Mouse (Mus musculus) hindbrain, embryonic 14.5 days (tissue): Measurements from ENCODE around the gene Plekhg4. TPM values are rescaled to one million over a fixed set of nuclear protein-coding genes. Genes with fewer than 3 reads are reported as not detected.

ENCODE experiments used
- ATAC-seq: fragments of 200-750 bp; cut with Nextera tagmentation; 2 replicates; pipeline ENCODE4 v1.8.0; 2017; ENCODE audit warnings: moderate number of reproducible peaks, mild to moderate bottlenecking, moderate TSS enrichment, moderate library complexity; ENCODE audit not compliant: low FRiP score
- DNase-seq: peaks from one replicate; pipeline ENCODE4 v3.0.0-alpha.2; 2015; ENCODE audit warnings: low spot score
- H3K27ac ChIP-seq: fragments of 300-500 bp; sonication (generic); 2 replicates; pipeline ENCODE4 v1.5.1; 2014; ENCODE audit warnings: mild to moderate bottlenecking, moderate library complexity
- H3K27me3 ChIP-seq: fragments of 300-500 bp; sonication (generic); 2 replicates; pipeline ENCODE4 v1.6.1; 2014; ENCODE audit warnings: mild to moderate bottlenecking, low read length, mixed read lengths; ENCODE audit not compliant: control insufficient read depth, insufficient read depth
- H3K36me3 ChIP-seq: fragments of 300-500 bp; sonication (generic); replicated peaks from 2 replicates; pipeline ENCODE4 v1.6.1; 2014; ENCODE audit not compliant: control insufficient read depth, insufficient read depth
- H3K4me1 ChIP-seq: fragments of 300-500 bp; sonication (generic); replicated peaks from 2 replicates; pipeline ENCODE4 v1.6.1; 2014; ENCODE audit warnings: antibody characterized with exemption, low read length, mixed read lengths; ENCODE audit not compliant: control insufficient read depth, insufficient read depth
- H3K4me2 ChIP-seq: fragments of 300-500 bp; sonication (generic); replicated peaks from 2 replicates; pipeline ENCODE4 v1.6.1; 2014; ENCODE audit warnings: mild to moderate bottlenecking, moderate library complexity
- H3K4me3 ChIP-seq: fragments of 300-500 bp; sonication (generic); replicated peaks from 2 replicates; pipeline ENCODE4 v1.5.1; 2014; ENCODE audit warnings: mild to moderate bottlenecking, low read length
- H3K9ac ChIP-seq: fragments of 300-500 bp; sonication (generic); 2 replicates; pipeline ENCODE4 v1.6.1; 2014
- H3K9me3 ChIP-seq: fragments of 300-500 bp; sonication (generic); 2 replicates; pipeline ENCODE4 v1.6.1; 2016; ENCODE audit warnings: low read length; ENCODE audit not compliant: control insufficient read depth
- WGBS: fragments of 180-500 bp; shearing (Covaris S2); extraction: QIAGEN DNeasy Blood & Tissue Kit; methylation state at CpG from one replicate; pipeline ENCODE4 v1.1.7; 2014; 5-methylcytosine and 5-hydroxymethylcytosine counted together
- polyA plus RNA-seq: library from polyadenylated mRNA; unstranded; fragments of >200 nt; fragmentation: Nextera tagmentation; extraction: Ambion mirVana; gene quantifications from 2 replicates; pipeline ENCODE4 v1.2.1, GENCODE M21; 2014

Plekhg4 gene
- polyA plus RNA-seq, 1 experiment from 2014 or later = 1.8 TPM

- Histone ChIP-seq H3K27ac (no peak overlapping the region), H3K36me3 (peaks cover 28% of the 10 kb centered on the region), H3K9ac (no peak overlapping the region), H3K4me3 (no peak overlapping the region), H3K27me3 (no peaks in the 10 kb centered on the region), H3K9me3 (no peaks in the 10 kb centered on the region), H3K4me1 (no peaks in the 10 kb centered on the region), H3K4me2 (no peak overlapping the region)
- DNase-seq = no peak
- no peak for ATAC-seq
- WGBS = 68% methylated on average over 15 of the region's 15 CpGs
Observed at GRCm38 (mm10) chr8:105359208-105359607, 13.9 kb upstream of the Plekhg4 start.

- H3K36me3 ChIP-seq = peaks cover 33% of the 10 kb centered on the region
- ATAC-seq (no peak), DNase-seq (peak; percentile 62)
- no peaks in the 10 kb centered on the region for H3K27me3 ChIP-seq
- H3K4me1 ChIP-seq = no peaks in the 10 kb centered on the region
- H3K27ac ChIP-seq = no peak overlapping the region
- H3K9me3 ChIP-seq = no peaks in the 10 kb centered on the region
- no peak overlapping the region for H3K4me3 ChIP-seq
- WGBS = 49% methylated on average over 4 of the region's 4 CpGs
- H3K9ac ChIP-seq = no peak overlapping the region
- H3K4me2 ChIP-seq = no peak overlapping the region
Observed at GRCm38 (mm10) chr8:105359646-105360045, 13.4 kb upstream of the Plekhg4 start.

GRCm38 (mm10) chr8:105361751-105362702 lies 11.0 kb upstream of the Plekhg4 start:
- Histone ChIP-seq H3K36me3 (peaks cover 33% of the 10 kb centered on the region), H3K9ac (no peak overlapping the region), H3K4me2 (no peak overlapping the region), H3K27me3 (no peaks in the 10 kb centered on the region), H3K4me1 (no peaks in the 10 kb centered on the region), H3K4me3 (no peak overlapping the region), H3K27ac (no peak overlapping the region), H3K9me3 (no peaks in the 10 kb centered on the region)
- 67% methylated on average over 12 of the region's 12 CpGs for WGBS
- no peak for DNase-seq
- no peak for ATAC-seq

- H3K9ac ChIP-seq = no peak overlapping the region
- 75% methylated on average over 2 of the region's 2 CpGs for WGBS
- no peak for ATAC-seq
Observed at GRCm38 (mm10) chr8:105367107-105367506, 6.0 kb upstream of the Plekhg4 start.

GRCm38 (mm10) chr8:105372473-105372872 lies 601 bp upstream of the Plekhg4 start:
- Histone ChIP-seq H3K4me3 (no peak overlapping the region), H3K36me3 (peaks cover 13% of the 10 kb centered on the region), H3K4me1 (no peaks in the 10 kb centered on the region), H3K4me2 (no peak overlapping the region), H3K9ac (no peak overlapping the region), H3K27ac (no peak overlapping the region), H3K9me3 (peaks cover 4% of the 10 kb centered on the region; the same call in 1 of the 2 replicates), H3K27me3 (no peaks in the 10 kb centered on the region)
- WGBS = 75% methylated on average over 9 of the region's 9 CpGs
- ATAC-seq = no peak
- no peak for DNase-seq

More at GRCm38 (mm10) chr8:105367107-105367506, 6.0 kb upstream of the Plekhg4 start:
- Histone ChIP-seq H3K4me2 (no peak overlapping the region), H3K4me3 (no peak overlapping the region), H3K36me3 (peaks cover 37% of the 10 kb centered on the region), H3K9me3 (no peaks in the 10 kb centered on the region), H3K4me1 (no peaks in the 10 kb centered on the region), H3K27ac (no peak overlapping the region), H3K27me3 (no peaks in the 10 kb centered on the region)
- DNase-seq = no peak

GRCm38 (mm10) chr8:105374513-105374966 lies 1.5 kb downstream of the Plekhg4 start:
- peaks cover 4% of the 10 kb centered on the region; the same call in 1 of the 2 replicates for H3K9me3 ChIP-seq
- no peaks in the 10 kb centered on the region for H3K4me1 ChIP-seq
- no peaks in the 10 kb centered on the region for H3K27me3 ChIP-seq
- peak overlapping the region; percentile 43 for H3K4me2 ChIP-seq
- H3K27ac ChIP-seq = no peak overlapping the region
- H3K36me3 ChIP-seq = no peaks in the 10 kb centered on the region; the same call in 1 of the 2 replicates
- DNase-seq = no peak
- peak overlapping the region; percentile 4; the same call in 1 of the 2 replicates for H3K4me3 ChIP-seq
- no peak for ATAC-seq
- WGBS = 28% methylated on average over 33 of the region's 33 CpGs
- no peak overlapping the region for H3K9ac ChIP-seq

GRCm38 (mm10) chr8:105378673-105379072 lies 5.6 kb downstream of the Plekhg4 start:
- WGBS = 71% methylated on average over 19 of the region's 19 CpGs
- no peaks in the 10 kb centered on the region for H3K36me3 ChIP-seq
- no peaks in the 10 kb centered on the region for H3K4me1 ChIP-seq
- no peak overlapping the region for H3K4me2 ChIP-seq
- H3K27ac ChIP-seq = no peak overlapping the region
- no peaks in the 10 kb centered on the region for H3K27me3 ChIP-seq
- H3K4me3 ChIP-seq = no peak overlapping the region
- no peak overlapping the region for H3K9ac ChIP-seq
- peak; percentile 46 for DNase-seq
- ATAC-seq = peak; percentile 45; the same call in 1 of the 2 replicates
- peaks cover 4% of the 10 kb centered on the region; the same call in 1 of the 2 replicates for H3K9me3 ChIP-seq

- Histone ChIP-seq H3K27me3 (no peaks in the 10 kb centered on the region), H3K9ac (no peak overlapping the region), H3K4me1 (no peaks in the 10 kb centered on the region), H3K4me2 (no peak overlapping the region), H3K9me3 (no peaks in the 10 kb centered on the region), H3K4me3 (no peak overlapping the region), H3K36me3 (no peaks in the 10 kb centered on the region), H3K27ac (no peak overlapping the region)
- 82% methylated on average over 12 of the region's 12 CpGs for WGBS
- ATAC-seq (no peak), DNase-seq (no peak)
Observed at GRCm38 (mm10) chr8:105380308-105380707, 7.2 kb downstream of the Plekhg4 start.

GRCm38 (mm10) chr8:105384070-105384469 lies 11.0 kb downstream of the Plekhg4 start:
- no peak for ATAC-seq
- Histone ChIP-seq H3K4me2 (no peak overlapping the region), H3K4me3 (no peak overlapping the region), H3K9ac (no peak overlapping the region), H3K9me3 (no peaks in the 10 kb centered on the region), H3K36me3 (no peaks in the 10 kb centered on the region), H3K4me1 (no peaks in the 10 kb centered on the region), H3K27me3 (no peaks in the 10 kb centered on the region), H3K27ac (no peak overlapping the region)
- no peak for DNase-seq
- WGBS = 99% methylated on average over 2 of the region's 2 CpGs
